Comparison of ENCODE assay signal across 8 mouse cellular contexts in the genomic region with DNA sequence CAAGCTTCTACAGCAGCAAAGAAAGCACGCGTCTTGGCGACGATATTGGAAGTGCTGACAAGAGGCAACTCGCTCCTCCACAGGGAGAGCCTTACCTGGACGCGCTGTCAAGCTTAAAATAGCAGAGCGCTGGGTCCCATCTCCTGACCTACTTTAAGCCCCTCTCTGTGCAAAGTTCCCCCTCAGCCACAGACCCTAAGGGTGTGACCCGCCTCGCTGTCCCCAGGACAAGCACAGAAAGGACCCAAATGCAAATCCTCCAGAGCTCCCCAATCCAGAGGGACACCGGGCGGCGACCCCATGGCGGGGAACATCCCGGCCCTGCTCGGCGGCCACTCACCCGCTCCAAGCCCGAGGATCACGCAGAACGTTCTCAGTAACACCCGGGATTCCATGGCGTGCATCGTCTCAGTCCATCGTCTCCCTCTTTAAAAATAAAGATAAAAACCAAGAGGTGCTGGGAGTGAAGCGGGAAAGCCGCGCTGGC. TPM values are rescaled to one million over a fixed set of nuclear protein-coding genes. Genes with fewer than 3 reads are reported as not detected.
DNase-seq lines count a peak whose midpoint lies in the region; ATAC-seq and TF ChIP-seq lines count a peak whose summit lies in the region.

No protein-coding gene starts in this region.

- DNase-seq in gastrocnemius, adult 2 months, result no peak
- no peak for DNase-seq in gastrocnemius, postnatal 10 days
- DNase-seq in testis, postnatal 14 days (ENCODE audit: low spot score), result no peak
- DNase-seq in stomach, postnatal 0 days (ENCODE audit: low spot score), result no peak
- no peak for DNase-seq in thymus, postnatal 25 days
- DNase-seq in kidney, adult 9 months, result no peak

- no peak for TF ChIP-seq POLR2A in testis, adult 2 months (IDR thresholded peaks at IDR 0.05; ENCODE audit: control insufficient read depth, low read depth, low read length)

- H3K4me1 ChIP-seq in testis, adult 2 months (ENCODE audit: control insufficient read depth, insufficient read depth, low read length), result peaks cover 16% of the 10 kb centered on the region
- H3K4me1 ChIP-seq in limb, embryonic 12.5 days (replicated peaks), result peaks cover 21% of the 10 kb centered on the region
- H3K4me1 ChIP-seq in stomach, postnatal 0 days (replicated peaks; ENCODE audit: control insufficient read depth, insufficient read depth), result no peaks in the 10 kb centered on the region

- intact Hi-C loops in gastrocnemius, adult 2 months (cut with DNase I), result no loop called here

- whole genome bisulfite sequencing in limb, embryonic 12.5 days, result under 1% methylated on average over 28 of the region's 28 CpGs
- under 1% methylated on average over 28 of the region's 28 CpGs for WGBS in stomach, postnatal 0 days

- no peaks in the 10 kb centered on the region for H3K27me3 ChIP-seq in testis, adult 2 months (ENCODE audit: control insufficient read depth, insufficient read depth, low read length)
- H3K27me3 ChIP-seq in limb, embryonic 12.5 days, result peaks cover 37% of the 10 kb centered on the region
- peaks cover 10% of the 10 kb centered on the region; the same call in 1 of the 2 replicates for H3K27me3 ChIP-seq in stomach, postnatal 0 days (ENCODE audit: control insufficient read depth, insufficient read depth, low read length)

- peak overlapping the region; percentile 100 for H3K4me2 ChIP-seq in limb, embryonic 12.5 days
- H3K4me2 ChIP-seq in stomach, postnatal 0 days (replicated peaks; ENCODE audit: low read depth), result peak overlapping the region; percentile 79

- peak overlapping the region; percentile 60 for H3K9ac ChIP-seq in limb, embryonic 12.5 days (replicated peaks)
- H3K9ac ChIP-seq in stomach, postnatal 0 days (ENCODE audit: low read length), result 0 out of 2 replicates have a peak overlapping the region, but pooled peaks have one; percentile 27

- peak overlapping the region; percentile 58 for H3K4me3 ChIP-seq in gastrocnemius, adult 2 months
- peak overlapping the region; percentile 68 for H3K4me3 ChIP-seq in testis, adult 2 months (ENCODE audit: control insufficient read depth, low read depth, low read length)
- peak overlapping the region; percentile 70 for H3K4me3 ChIP-seq in limb, embryonic 12.5 days (replicated peaks)
- H3K4me3 ChIP-seq in stomach, postnatal 0 days (ENCODE audit: low read depth, low read length), result peak overlapping the region; percentile 47

- H3K9me3 ChIP-seq in limb, embryonic 12.5 days, result no peaks in the 10 kb centered on the region
- H3K9me3 ChIP-seq in stomach, postnatal 0 days (ENCODE audit: control insufficient read depth, low read length), result no peaks in the 10 kb centered on the region

- TF ChIP-seq EP300 in stomach, postnatal 0 days (optimal IDR thresholded peaks at IDR 0.05), result no peak

- no peaks in the 10 kb centered on the region for H3K36me3 ChIP-seq in testis, adult 2 months (ENCODE audit: control insufficient read depth, insufficient read depth, low read length)
- H3K36me3 ChIP-seq in limb, embryonic 12.5 days, result no peaks in the 10 kb centered on the region
- no peaks in the 10 kb centered on the region for H3K36me3 ChIP-seq in stomach, postnatal 0 days (ENCODE audit: control insufficient read depth, insufficient read depth, low read length)

- H3K27ac ChIP-seq in gastrocnemius, adult 2 months, result no peak overlapping the region
- no peak overlapping the region for H3K27ac ChIP-seq in testis, adult 2 months (ENCODE audit: control insufficient read depth, insufficient read depth, low read depth, low read length)
- H3K27ac ChIP-seq in limb, embryonic 12.5 days, result no peak overlapping the region
- H3K27ac ChIP-seq in stomach, postnatal 0 days (replicated peaks), result no peak overlapping the region

- ATAC-seq in limb, embryonic 12.5 days (ENCODE audit: insufficient number of reproducible peaks, insufficient read depth, low FRiP score, low TSS enrichment, low read depth), result no peak
- no peak for ATAC-seq in stomach, postnatal 0 days (ENCODE audit: low FRiP score, low TSS enrichment)

- TF ChIP-seq CTCF in gastrocnemius, adult 2 months (IDR thresholded peaks at IDR 0.05), result no peak
- no peak for TF ChIP-seq CTCF in testis, adult 2 months (IDR thresholded peaks at IDR 0.05; ENCODE audit: control insufficient read depth, insufficient read depth, insufficient replicate concordance, low read depth, low read length)
- TF ChIP-seq CTCF in stomach, postnatal 0 days (IDR thresholded peaks at IDR 0.05; ENCODE audit: low read depth), result no peak

RNA-seq across cellular contexts. Expression of a gene that starts 0.9 kb away (rescaled TPM):
- total RNA-seq in gastrocnemius, adult 2 months (2021), result under 1 TPM; 0.18 to 0.36 TPM
- 1 to 10 TPM in 1 of 2 experiments, under 1 TPM in 1; 0.84 to 1.1 TPM for total RNA-seq in gastrocnemius, postnatal 10 days (2021)
- polyA plus RNA-seq in testis, adult 2 months (2012; rRNA removed), result 11.7 and 11.9 TPM in 2 replicates
- 5.6 and 7.9 TPM in 2 replicates for polyA plus RNA-seq in limb, embryonic 12.5 days (2016; fragmentation: Nextera tagmentation; extraction: Ambion mirVana)
- 5.3 and 5.8 TPM in 2 replicates for polyA plus RNA-seq in stomach, postnatal 0 days (2015; fragmentation: Nextera tagmentation; extraction: Ambion mirVana)
